Mouse (Mus musculus) CH12.LX (cell line): ENCODE measurements around the gene Usp17lb.

Experiments used
- BHLHE40 ChIP-seq: IDR thresholded peaks from 2 replicates; pipeline ENCODE4 v1.6.1; 2011; ENCODE audit warnings: mild to moderate bottlenecking, low read depth, low read length, improper control_type of control experiment
- CHD2 ChIP-seq: IDR thresholded peaks from 2 replicates; pipeline ENCODE4 v1.6.1; 2011; ENCODE audit warnings: low read length, improper control_type of control experiment
- CTCF ChIP-seq, 2 experiments: IDR thresholded peaks in 1 of 2; conservative IDR thresholded peaks in 1 of 2; 2 replicates each; pipeline ENCODE4 v1.5.1; 2011 to 2012; ENCODE audit warnings: low read depth in 2 of 2, low read length in 2 of 2, improper control_type of control experiment in 1 of 2, inconsistent platforms in 1 of 2, mild to moderate bottlenecking in 1 of 2, moderate library complexity in 1 of 2
- EP300 ChIP-seq: IDR thresholded peaks from 2 replicates; pipeline ENCODE4 v1.6.1; 2011; ENCODE audit warnings: low read length, improper control_type of control experiment
- JUND ChIP-seq: conservative IDR thresholded peaks from 2 replicates; pipeline ENCODE4 v1.6.1; 2011; ENCODE audit warnings: low read depth, low read length, improper control_type of control experiment
- MAFK ChIP-seq: IDR thresholded peaks from 2 replicates; pipeline ENCODE4 v1.6.1; 2011; ENCODE audit warnings: low read length, improper control_type of control experiment; ENCODE audit not compliant: insufficient replicate concordance
- MAX ChIP-seq: IDR thresholded peaks from 2 replicates; pipeline ENCODE4 v1.6.1; 2011; ENCODE audit warnings: low read length, improper control_type of control experiment
- NELFE ChIP-seq: IDR thresholded peaks from 2 replicates; pipeline ENCODE4 v1.6.1; 2011; ENCODE audit warnings: low read depth, low read length, improper control_type of control experiment
- NRF1 ChIP-seq: IDR thresholded peaks from 2 replicates; pipeline ENCODE4 v1.6.1; 2014; ENCODE audit warnings: low read depth, mild to moderate bottlenecking, inconsistent platforms, low read length, improper control_type of control experiment, moderate library complexity
- POLR2A ChIP-seq: IDR thresholded peaks from 2 replicates; pipeline ENCODE4 v1.6.1; 2011; ENCODE audit warnings: low read depth, mild to moderate bottlenecking, improper control_type of control experiment, low read length
- RCOR1 ChIP-seq: conservative IDR thresholded peaks from 2 replicates; pipeline ENCODE4 v1.6.1; 2012; ENCODE audit warnings: low read depth, mild to moderate bottlenecking, inconsistent platforms, low read length, improper control_type of control experiment
- SMC3 ChIP-seq: IDR thresholded peaks from 2 replicates; pipeline ENCODE4 v1.6.1; 2011; ENCODE audit warnings: low read depth, low read length, improper control_type of control experiment
- ZC3H11A ChIP-seq: IDR thresholded peaks from 2 replicates; pipeline ENCODE4 v1.6.1; 2012; ENCODE audit warnings: low read depth, mild to moderate bottlenecking, inconsistent platforms, low read length, improper control_type of control experiment

- no peak for TF ChIP-seq BHLHE40
- no peak for TF ChIP-seq CTCF (conservative IDR thresholded peaks at IDR 0.05 in 1 of 2, IDR thresholded peaks at IDR 0.05 in 1 of 2; ENCODE audit: low read depth in 2 of 2, low read length in 2 of 2)
- TF ChIP-seq POLR2A = no peak
- no peak for TF ChIP-seq MAFK
- TF ChIP-seq EP300 = no peak
- no peak for TF ChIP-seq SMC3
- no peak for TF ChIP-seq CHD2
- no peak for TF ChIP-seq RCOR1
- TF ChIP-seq MAX = no peak
- TF ChIP-seq NELFE = no peak
- TF ChIP-seq NRF1 = no peak
- no peak for TF ChIP-seq JUND
- TF ChIP-seq ZC3H11A = no peak
Measured at GRCm38 (mm10) chr7:104790796-104791195, 51.6 kb downstream of the Usp17lb start.
